Mouse (Mus musculus): ENCODE data around the gene Dlgap4.

- TF ChIP-seq USF1 (IDR thresholded peaks at IDR 0.05; ENCODE audit: low read depth, low read length) (no peak), CTCF (IDR thresholded peaks at IDR 0.05 in 2 of 3, conservative IDR thresholded peaks at IDR 0.05 in 1 of 3; ENCODE audit: control insufficient read depth in 1 of 3, insufficient read depth in 1 of 3, low read depth in 2 of 3, low read length in 3 of 3, poor library complexity in 1 of 3, severe bottlenecking in 1 of 3) (no peak)
Measured at GRCm38 (mm10) chr2:156642931-156643330, 29.4 kb downstream of the Dlgap4 start.
